Mouse (Mus musculus): Measurements from ENCODE around the gene Prelid1.

Gene Prelid1

GRCm38 (mm10) chr13:55332331-55332730, 12.0 kb downstream of the Prelid1 start:
- DNase-seq (ENCODE audit: low spot score in 2 of 2) = no peak

- no peak for DNase-seq (ENCODE audit: low spot score in 2 of 2)
These were observed 15.4 kb downstream of the Prelid1 start for GRCm38 (mm10) chr13:55335701-55336100.

GRCm38 (mm10) chr13:55337341-55337975, 17.2 kb downstream of the Prelid1 start:
- no peak for DNase-seq (ENCODE audit: low spot score in 2 of 2)

- DNase-seq (ENCODE audit: low spot score in 2 of 2) = no peak
These were observed 18.1 kb downstream of the Prelid1 start for GRCm38 (mm10) chr13:55338131-55339054.

- no peak for DNase-seq (ENCODE audit: low spot score in 2 of 2)
These were observed 19.0 kb downstream of the Prelid1 start for GRCm38 (mm10) chr13:55339259-55339658.

- DNase-seq (ENCODE audit: low spot score in 2 of 2) = no peak
These were observed 22.2 kb downstream of the Prelid1 start for GRCm38 (mm10) chr13:55342469-55342868.

GRCm38 (mm10) chr13:55344286-55344685, 24.0 kb downstream of the Prelid1 start:
- no peak for DNase-seq (ENCODE audit: low spot score in 2 of 2)

GRCm38 (mm10) chr13:55346745-55347144, 26.4 kb downstream of the Prelid1 start:
- DNase-seq (ENCODE audit: low spot score in 2 of 2) = no peak

GRCm38 (mm10) chr13:55361145-55361544, 40.8 kb downstream of the Prelid1 start:
- no peak for DNase-seq (ENCODE audit: low spot score in 2 of 2)

GRCm38 (mm10) chr13:55361974-55362452, 41.7 kb downstream of the Prelid1 start:
- DNase-seq (ENCODE audit: low spot score in 2 of 2) = no peak

GRCm38 (mm10) chr13:55362453-55363060, 42.3 kb downstream of the Prelid1 start, which contains the start of gene Lman2:
Gene Lman2, minus strand, starts transcription at chr13:55362783.
- peak; percentile 95 to 98 for DNase-seq (ENCODE audit: low spot score in 2 of 2)

GRCm38 (mm10) chr13:55368401-55368800, 48.1 kb downstream of the Prelid1 start:
- DNase-seq (ENCODE audit: low spot score in 2 of 2) = no peak

GRCm38 (mm10) chr13:55369531-55370114, 49.3 kb downstream of the Prelid1 start, which contains the start of gene Rgs14:
Gene Rgs14, plus strand, starts transcription at chr13:55369732.
- DNase-seq (ENCODE audit: low spot score in 2 of 2) = no peak

- no peak for DNase-seq (ENCODE audit: low spot score in 2 of 2)
These were observed 49.9 kb downstream of the Prelid1 start for GRCm38 (mm10) chr13:55370234-55370633.

- DNase-seq (ENCODE audit: low spot score in 2 of 2) = no peak
These were observed 50.8 kb downstream of the Prelid1 start for GRCm38 (mm10) chr13:55371007-55371681.

GRCm38 (mm10) chr13:55371740-55372139, 51.4 kb downstream of the Prelid1 start:
- DNase-seq (ENCODE audit: low spot score in 2 of 2) = no peak

GRCm38 (mm10) chr13:55374206-55374924, 54.1 kb downstream of the Prelid1 start:
- no peak for DNase-seq (ENCODE audit: low spot score in 2 of 2)

Data from urinary bladder, postnatal 4 days (tissue).